Mouse (Mus musculus): ENCODE results near the gene Set. TPM values are rescaled to one million over a fixed set of nuclear protein-coding genes. Genes with fewer than 3 reads are reported as not detected.

Set gene
- 164 and 217 TPM in 2 replicates for polyA plus RNA-seq (2021; fragmentation: Nextera tagmentation)
- long read RNA-seq, experiment 1, transcript Set-201 (8 exons, 2,834 nt): major isoform, 25 of 277 reads
- long read RNA-seq, experiment 1, transcript Set-202 (8 exons, 2,824 nt): minor isoform, 7 of 277 reads
- long read RNA-seq, experiment 1, partial matches to known transcripts: 27 of 277 reads
- long read RNA-seq, experiment 1, other reads (novel, unspliced or antisense): 213 of 277 reads
- long read RNA-seq, experiment 2, transcript Set-202 (8 exons, 2,824 nt): minor isoform, 32 of 150 reads
- long read RNA-seq, experiment 2, transcript Set-201 (8 exons, 2,834 nt): major isoform, 102 of 150 reads
- long read RNA-seq, experiment 2, partial matches to known transcripts: 10 of 150 reads
- long read RNA-seq, experiment 2, other reads (novel, unspliced or antisense): 5 of 150 reads

DNA sequence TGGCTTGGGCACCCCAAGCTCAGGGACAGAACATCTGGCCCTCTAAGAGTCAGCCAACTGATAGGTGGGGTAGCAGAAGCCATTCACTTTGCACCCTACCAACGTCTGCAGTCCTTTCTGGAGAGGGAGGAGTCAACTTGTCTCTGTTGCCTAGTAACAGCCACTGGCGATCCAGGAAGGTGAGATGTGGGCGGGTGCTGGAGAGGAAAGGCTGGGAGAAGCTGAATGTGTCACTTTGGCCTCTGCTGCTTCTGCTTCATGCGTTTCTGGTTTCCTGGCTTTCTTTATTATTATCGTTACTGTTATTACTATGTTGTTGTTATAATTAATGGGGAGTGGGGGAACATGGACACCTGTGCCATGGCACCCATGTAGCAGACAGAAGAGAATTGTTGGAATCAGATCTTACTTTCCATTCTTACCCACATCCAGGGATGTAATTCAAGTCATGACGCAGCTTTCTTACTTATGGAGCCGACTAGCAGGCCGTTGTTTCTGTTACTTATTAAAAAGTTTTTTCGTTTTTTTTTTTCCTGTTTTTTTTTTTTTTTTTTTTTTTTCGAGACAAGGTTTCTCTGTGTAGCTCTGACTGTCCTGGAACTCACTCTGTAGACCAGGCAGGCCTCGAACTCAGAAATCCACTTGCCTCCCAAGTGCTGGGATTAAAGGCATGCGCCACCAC is at the start of gene Set:
Gene Set (plus strand): TSS at position 156 of the 682 bp plus-strand sequence.

DNA sequence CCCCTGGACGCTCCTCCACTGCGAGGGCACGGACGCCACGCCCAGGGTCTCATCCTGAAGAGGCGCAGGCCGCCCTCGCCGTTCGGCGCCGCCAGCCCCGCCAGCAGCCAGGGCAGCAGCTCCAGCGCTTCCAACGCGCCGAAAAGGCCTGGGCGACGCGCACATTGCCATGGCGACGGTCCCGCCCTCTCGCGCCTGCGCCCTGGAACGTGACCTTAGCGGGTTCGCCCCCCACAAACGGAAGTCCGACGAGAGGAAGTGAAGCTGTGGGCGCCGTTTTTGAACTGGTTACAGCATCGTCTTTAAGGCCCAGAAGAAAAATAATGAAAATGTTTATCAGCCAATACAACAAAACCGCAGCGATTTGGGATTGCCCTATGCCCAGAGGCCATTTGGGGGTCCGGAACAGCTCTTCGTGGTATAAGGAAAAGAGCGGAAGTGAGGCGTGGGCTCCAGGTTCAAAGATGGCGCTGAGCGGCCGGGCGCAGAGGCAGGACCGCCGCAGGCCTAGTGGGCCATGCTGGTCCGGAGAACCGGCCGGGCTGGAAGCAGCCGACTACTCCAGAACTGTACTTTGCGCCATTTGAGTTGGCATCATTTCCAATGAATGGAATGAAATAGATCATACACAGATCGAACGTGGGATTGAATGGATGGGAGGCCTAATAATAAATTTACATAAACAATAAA is 8.3 kb upstream of the Set start, which contains the start of gene Wdr34:
Gene Wdr34 (minus strand): TSS at position 183 of the 690 bp plus-strand sequence.

DNA sequence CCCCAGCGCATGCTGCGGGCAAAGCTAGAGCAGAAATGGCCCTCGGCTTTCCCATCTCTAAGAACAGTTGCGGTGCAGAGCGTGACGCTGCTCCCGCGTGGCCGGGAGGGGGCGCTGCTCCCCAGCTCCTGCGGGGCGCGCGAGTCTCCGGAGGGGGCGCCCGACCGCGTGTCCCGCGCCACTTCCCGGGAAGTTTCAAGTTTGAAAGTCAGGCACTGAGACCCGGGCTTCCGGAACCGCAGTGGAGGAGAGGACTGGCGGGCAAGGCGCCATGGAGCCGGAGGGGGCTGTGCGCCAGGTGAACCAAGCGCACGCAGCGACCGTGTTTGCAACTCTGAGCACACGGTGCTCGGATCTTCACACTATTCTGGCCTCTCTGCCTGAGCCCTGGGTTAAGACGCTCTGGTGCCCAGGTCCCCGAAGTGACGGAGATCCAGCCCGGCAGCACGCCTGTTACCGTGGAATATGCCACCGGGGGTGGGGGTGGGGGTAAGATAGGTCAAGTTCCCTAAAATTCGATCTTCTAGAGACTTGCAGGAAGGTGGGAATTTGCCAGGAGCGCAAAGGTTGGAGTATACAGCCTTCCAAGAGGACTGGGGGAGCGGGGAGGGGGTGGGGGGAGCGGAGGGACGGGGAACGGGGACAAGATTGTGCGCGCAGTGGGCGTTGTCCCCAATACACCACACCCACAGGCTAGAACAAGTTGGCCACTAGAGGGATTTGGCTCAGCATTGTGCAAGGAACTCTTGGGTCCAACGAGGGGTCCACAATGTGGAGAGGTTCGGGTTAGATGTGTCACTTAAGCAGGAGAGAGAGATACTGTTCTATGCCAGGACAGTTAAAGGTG is 20.5 kb downstream of the Set start, which contains the start of gene Pkn3:
Gene Pkn3 (plus strand): TSS at position 183 of the 847 bp plus-strand sequence.

DNA sequence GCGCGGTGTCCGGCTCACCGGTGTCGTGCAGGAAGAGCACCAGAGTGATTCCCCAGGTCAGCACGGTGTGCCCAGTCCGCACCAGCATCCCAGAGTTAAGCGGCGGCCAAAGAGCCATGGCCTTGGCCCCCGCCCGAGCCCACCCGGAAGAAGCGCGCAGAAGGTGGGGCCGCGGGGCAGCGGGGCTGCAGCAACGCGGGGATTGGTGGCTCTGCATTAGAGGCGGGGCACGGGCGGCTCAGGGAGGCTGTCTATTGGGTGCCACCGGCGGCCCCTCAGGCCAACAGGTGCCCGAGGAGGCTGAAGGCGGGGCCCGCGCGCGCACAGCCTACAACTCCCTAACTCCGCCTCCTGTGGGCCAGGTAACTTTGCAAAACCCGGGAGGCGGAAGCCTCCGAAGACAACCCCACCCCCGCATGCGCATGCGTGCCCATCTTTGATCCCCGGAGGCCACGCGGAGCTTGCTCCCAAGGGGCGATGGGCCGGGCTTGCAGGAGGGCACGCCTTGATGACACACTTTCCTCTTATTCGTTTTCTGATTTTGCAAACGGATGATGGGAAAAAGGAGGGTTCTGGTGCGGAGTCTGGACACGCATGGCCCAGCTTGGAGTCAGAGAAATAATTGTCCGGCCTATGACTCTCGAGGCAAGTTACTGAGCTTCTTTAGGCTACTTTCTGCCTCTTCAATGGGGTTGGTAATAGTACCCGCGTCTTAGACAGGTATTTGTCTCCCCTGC is 36.5 kb downstream of the Set start, which contains the start of gene Zdhhc12:
Gene Zdhhc12 (minus strand): TSS at position 178 of the 737 bp plus-strand sequence.

Other genes with a start within 250 kb of the Set start
- 1.6 and 3.3 TPM in 2 replicates for gene Urm1, start 237.3 kb upstream of the Set start, polyA plus RNA-seq (2021; fragmentation: Nextera tagmentation)
- 3.3 and 3.5 TPM in 2 replicates for gene Cercam, start 188.2 kb upstream of the Set start, polyA plus RNA-seq (2021; fragmentation: Nextera tagmentation)
- gene Odf2, start 168.2 kb upstream of the Set start, polyA plus RNA-seq (2021; fragmentation: Nextera tagmentation): 20.4 and 21.1 TPM in 2 replicates
- 30.3 and 35.1 TPM in 2 replicates for gene Gle1, start 122.0 kb upstream of the Set start, polyA plus RNA-seq (2021; fragmentation: Nextera tagmentation)
- gene Sptan1, start 91.8 kb upstream of the Set start, polyA plus RNA-seq (2021; fragmentation: Nextera tagmentation): 177 and 197 TPM in 2 replicates
- gene Wdr34, start 8.5 kb upstream of the Set start, polyA plus RNA-seq (2021; fragmentation: Nextera tagmentation): 39.2 and 40.9 TPM in 2 replicates
- 0.34 and 0.40 TPM in 2 replicates for gene Pkn3, start 20.3 kb downstream of the Set start, polyA plus RNA-seq (2021; fragmentation: Nextera tagmentation)
- 22.1 and 28.3 TPM in 2 replicates for gene Zdhhc12, start 36.3 kb downstream of the Set start, polyA plus RNA-seq (2021; fragmentation: Nextera tagmentation)
- 13.4 and 14.0 TPM in 2 replicates for gene Zer1, start 67.2 kb downstream of the Set start, polyA plus RNA-seq (2021; fragmentation: Nextera tagmentation)
- 19.4 and 23.7 TPM in 2 replicates for gene Tbc1d13, start 76.4 kb downstream of the Set start, polyA plus RNA-seq (2021; fragmentation: Nextera tagmentation)
- gene Endog, start 114.1 kb downstream of the Set start, polyA plus RNA-seq (2021; fragmentation: Nextera tagmentation): 28.5 and 35.1 TPM in 2 replicates
- 29.8 and 30.8 TPM in 2 replicates for gene Spout1, start 121.1 kb downstream of the Set start, polyA plus RNA-seq (2021; fragmentation: Nextera tagmentation)
- 8.4 and 9.9 TPM in 2 replicates for gene Kyat1, start 148.5 kb downstream of the Set start, polyA plus RNA-seq (2021; fragmentation: Nextera tagmentation)
- gene Lrrc8a, start 180.3 kb downstream of the Set start, polyA plus RNA-seq (2021; fragmentation: Nextera tagmentation): 31.1 and 48.4 TPM in 2 replicates
- 0.04 TPM in 1 of 2 replicates, not detected in the other for gene Gm28035, start 183.2 kb downstream of the Set start, polyA plus RNA-seq (2021; fragmentation: Nextera tagmentation)
- 16.4 and 17.1 TPM in 2 replicates for gene Phyhd1, start 208.8 kb downstream of the Set start, polyA plus RNA-seq (2021; fragmentation: Nextera tagmentation)
- not detected in 2 replicates for gene Gm28038, start 223.7 kb downstream of the Set start, polyA plus RNA-seq (2021; fragmentation: Nextera tagmentation)
- gene Dolk, start 229.0 kb downstream of the Set start, polyA plus RNA-seq (2021; fragmentation: Nextera tagmentation): 29.1 and 29.6 TPM in 2 replicates
- 7.1 and 10.8 TPM in 2 replicates for gene Nup188, start 229.0 kb downstream of the Set start, polyA plus RNA-seq (2021; fragmentation: Nextera tagmentation)

All from layer of hippocampus, adult 6 months (tissue).